Mouse (Mus musculus) adrenal gland, postnatal 4 days (tissue): ENCODE results near the gene Epop. TPM values are rescaled to one million over a fixed set of nuclear protein-coding genes. Genes with fewer than 3 reads are reported as not detected.

Experiments
- DNase-seq, 2 experiments: peaks; one replicate each; pipeline ENCODE4 v3.0.0; 2021 to 2022; ENCODE audit warnings: low spot score in 2 of 2, mixed read lengths in 2 of 2
- long read RNA-seq, 2 experiments: library from polyadenylated mRNA; stranded (forward); transcript quantifications; one replicate each; pipeline ENCODE4 v2.0.0; 2021
- total RNA-seq, 2 experiments: library from RNA; stranded (reverse); gene quantifications; 2 replicates each; pipeline ENCODE4 v1.2.3; 2021

Epop gene
- 1 to 10 TPM; 4.2 to 4.7 TPM for total RNA-seq
- long read RNA-seq, experiment 1, partial matches to known transcripts, result 0 of 3 reads
- long read RNA-seq, experiment 1, other reads (novel, unspliced or antisense), result 0 of 3 reads
- long read RNA-seq, experiment 2, transcript Epop-201 (1 exons, 2,314 nt), result major isoform, 19 of 20 reads
- long read RNA-seq, experiment 2, partial matches to known transcripts, result 0 of 20 reads
- long read RNA-seq, experiment 2, other reads (novel, unspliced or antisense), result 1 of 20 reads

DNA sequence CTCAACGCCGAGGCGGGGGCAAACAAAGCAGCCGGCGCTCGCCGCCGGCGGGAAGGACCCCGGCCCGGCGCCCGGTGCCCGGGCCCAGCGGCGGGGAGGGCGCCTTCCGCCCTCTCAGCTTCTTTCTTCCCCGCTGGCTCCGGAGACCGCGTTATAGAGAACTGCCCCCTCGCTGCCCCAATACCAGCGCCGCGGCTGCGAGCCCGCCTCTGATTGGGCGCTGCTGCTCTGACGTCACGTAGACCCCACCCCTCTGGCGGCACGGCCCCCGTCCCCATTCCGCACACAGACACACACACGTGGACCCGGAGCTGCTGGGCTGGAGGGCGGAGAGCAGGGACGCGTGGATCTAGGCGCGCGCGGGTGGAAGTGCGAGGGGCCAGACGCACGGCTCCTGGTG lies at the start of gene Epop:
TSS of gene Epop (minus strand) at position 127 of the 400 bp plus-strand sequence.
- DNase-seq, result peak; percentile 70 to 74

DNA sequence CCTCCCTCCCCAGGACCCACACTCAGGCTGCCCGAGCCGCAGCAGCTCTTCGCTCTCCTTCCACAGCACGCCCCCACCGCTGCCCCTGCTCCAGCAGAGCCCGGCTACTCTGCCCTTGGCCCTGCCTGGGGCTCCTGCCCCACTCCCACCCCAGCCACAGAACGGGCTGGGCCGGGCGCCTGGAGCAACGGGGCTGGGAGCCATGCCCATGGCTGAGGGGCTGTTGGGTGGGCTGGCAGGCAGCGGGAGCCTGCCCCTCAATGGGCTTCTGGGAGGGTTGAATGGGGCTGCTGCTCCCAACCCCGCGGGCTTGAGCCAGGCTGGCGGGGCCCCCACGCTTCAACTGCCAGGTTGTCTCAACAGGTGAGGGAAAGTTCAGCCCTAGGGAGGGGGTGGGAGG lies 48.8 kb upstream of the Epop start:
- no peak for DNase-seq

DNA sequence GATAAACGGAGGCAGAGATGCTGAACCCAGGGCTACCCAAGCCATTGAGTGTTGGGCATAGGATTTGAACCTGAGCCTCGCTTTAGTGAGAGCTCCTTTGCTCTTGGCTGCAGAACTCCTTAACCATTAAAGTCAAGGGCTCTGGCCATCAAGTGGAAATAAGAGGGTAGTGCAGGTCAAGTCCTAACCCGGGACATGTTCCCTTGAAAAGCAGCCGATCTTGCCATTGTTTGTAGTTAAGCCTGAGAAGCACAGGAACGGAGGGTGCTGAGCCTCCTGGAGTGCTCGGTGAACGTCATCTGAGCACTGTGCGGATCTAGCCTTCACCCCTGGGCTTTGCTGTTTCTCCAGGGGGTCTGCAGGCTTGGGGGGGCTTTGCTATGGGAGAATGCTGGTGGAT lies 48.3 kb upstream of the Epop start:
- DNase-seq, result no peak

DNA sequence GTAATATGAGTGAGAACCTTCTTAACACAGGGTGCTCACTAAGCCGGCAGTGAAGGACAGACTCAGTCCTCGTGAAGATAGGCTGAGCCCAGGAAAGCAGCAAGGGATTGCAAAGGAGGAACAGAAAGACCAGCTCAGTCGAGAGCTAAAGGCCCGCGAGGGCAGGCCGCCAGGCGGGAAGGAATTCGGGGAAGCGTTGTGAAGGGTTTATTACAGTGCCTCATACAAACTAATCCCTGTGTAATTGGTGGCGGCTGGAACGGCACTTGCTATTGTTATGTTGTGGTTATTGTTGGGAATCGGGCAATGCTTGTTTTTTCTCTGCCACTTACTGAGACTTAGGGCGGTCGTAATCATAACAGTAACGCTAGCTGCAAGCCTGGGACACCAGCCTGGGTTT lies 47.9 kb upstream of the Epop start:
- DNase-seq, result no peak

DNA sequence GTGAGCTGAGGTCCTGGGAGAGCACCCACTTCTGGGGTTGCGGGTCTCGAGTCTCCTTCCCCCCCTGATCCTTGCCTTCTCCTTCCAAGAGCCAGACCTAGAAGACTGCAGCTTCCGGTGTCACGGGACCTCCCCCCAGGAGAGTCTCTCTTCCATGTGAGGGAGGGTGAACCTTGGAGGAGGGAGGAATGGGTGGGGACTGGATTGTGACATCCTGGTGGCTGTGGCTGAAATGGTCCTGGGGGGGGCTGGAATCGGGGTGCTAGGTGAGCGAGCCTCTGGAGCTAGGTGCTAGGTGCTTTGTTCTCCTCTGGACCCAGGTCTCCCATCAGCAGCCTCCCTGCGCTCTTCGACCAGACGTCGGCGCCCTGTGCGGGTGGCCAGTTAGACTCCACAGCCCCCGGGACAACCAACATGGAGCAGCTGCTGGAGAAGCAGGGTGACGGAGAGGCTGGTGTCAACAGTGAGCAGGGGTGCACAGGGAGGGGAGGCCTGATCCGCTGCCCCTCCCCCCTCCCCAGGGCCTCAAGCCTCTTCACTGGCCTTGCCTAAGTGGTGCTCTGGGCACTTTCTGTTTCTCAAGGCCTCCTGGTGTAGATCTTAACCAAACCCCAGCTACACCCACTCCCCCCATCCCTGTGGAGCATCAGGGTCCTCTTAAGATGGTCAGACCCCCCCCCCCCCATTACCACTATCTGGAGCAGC lies 46.7 kb upstream of the Epop start:
- DNase-seq, result no peak

DNA sequence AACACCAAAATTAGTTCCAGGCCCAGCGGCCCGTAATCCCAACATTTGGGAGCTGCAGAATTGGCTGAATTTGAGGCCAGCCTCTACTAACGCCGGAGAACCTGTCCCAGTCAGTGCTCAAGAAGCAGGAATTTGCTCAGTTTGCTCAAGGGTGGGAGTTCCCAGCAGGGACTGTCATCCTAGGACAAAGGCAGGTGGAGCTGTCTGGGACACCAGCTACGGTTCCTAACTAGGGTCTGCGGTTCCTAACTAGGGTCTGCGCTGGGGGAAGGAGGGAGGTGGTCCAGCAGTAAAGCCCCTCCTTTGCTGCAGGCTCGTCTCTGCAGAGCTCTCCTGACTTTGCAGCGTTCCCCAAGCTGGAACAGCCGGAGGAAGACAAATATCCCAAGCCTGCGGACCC lies 43.6 kb upstream of the Epop start:
- no peak for DNase-seq

DNA sequence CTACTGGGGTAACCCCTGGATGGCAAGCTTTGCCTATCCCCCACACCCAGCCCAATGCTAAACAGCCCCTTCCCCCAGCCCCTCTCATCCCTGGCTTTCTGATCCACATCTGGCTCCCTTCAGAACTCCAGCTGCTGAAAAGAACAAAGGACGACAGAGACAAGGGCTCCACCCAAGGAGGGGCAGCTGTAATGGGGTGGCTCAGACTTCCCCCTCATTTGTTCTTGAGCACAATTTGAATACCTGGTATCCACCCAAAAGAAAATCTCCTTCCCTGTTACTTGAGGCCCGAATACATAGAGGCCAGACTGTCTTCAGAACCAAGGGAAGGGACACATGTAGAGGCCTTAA lies 41.6 kb upstream of the Epop start:
- DNase-seq, result no peak

DNA sequence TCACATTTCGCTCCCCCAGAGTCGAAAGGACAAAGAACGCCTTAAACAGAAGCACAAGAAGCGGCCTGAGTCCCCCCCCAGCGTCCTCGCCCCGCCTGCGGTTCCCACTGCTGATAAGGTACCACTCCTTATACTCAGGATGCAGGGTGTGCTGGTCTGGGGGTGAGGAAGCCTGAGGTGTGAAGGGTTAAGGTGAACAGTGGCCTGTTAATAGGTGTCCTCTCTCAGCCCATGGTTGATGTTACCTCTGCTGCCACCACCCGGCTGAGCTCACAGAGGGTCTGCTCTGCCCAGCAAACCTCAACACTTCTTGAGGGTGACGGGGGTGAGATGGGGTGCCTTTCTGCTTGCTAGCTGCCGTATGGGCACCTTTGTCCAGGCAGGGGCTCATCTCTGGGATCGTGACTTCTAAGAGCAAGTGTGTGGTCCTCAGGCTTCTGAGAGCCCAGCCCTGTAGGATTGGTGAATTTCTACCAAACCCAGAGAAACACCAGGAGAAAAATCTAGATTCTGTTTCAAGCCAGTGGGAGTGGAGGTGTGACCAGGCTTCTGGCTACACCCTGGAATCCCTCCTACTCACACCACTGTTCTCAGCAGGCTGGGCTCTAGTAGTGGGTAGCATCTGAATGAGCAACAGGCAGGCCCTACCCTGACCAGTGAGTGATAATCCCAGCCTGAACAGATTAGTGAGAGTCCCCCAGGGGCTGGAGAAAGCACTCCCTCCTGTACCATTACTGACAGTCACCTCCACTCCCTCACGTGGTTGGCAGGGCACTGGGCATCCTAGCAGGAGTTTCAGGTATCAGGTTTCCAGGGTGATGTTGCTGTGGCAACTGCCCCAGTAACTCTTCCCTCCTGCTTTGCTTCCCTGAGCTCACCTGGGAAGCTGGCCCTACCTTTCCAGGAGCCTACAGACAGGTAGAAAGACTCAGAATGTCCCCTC lies 41.0 kb upstream of the Epop start:
- no peak for DNase-seq

DNA sequence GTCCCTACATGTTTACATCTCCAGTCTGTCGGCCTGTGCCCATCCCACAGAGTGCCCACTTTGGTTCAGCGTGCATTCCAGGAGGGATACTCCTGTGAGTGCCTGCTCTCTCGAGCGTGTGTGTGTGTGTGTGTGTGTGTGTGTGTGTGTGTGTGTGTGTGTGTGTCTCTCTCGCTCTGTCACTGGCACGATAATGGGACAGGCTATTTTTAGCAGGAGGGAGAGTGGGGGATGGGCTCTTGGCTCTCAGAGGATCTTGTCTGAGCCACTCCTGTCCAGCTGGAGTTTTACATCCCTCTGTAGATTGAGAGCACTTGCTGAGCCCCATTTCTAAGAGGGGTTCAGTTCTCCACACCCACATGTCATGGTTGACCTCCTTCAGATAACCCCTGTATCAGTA lies 40.3 kb upstream of the Epop start:
- DNase-seq, result no peak

DNA sequence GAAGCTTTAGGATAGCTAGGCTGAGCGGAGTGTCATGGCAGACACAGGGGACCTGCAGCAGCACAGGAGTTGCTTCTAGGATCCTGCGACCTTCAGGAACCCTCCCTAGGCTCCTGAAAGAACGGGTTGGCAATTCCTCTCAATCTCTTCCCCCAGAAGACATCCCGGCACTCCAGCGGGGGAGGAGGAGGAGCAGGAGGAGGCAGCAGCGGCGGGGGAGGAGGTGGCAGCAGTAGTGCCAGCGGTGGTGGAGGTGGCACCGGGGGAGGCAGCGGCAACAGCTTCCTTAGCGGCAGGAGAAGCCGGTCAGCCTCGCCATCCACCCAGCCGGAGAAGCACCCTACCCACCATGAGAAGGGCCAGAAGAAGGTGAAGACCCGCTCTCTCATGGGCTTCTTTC lies 39.8 kb upstream of the Epop start:
- DNase-seq, result no peak

DNA sequence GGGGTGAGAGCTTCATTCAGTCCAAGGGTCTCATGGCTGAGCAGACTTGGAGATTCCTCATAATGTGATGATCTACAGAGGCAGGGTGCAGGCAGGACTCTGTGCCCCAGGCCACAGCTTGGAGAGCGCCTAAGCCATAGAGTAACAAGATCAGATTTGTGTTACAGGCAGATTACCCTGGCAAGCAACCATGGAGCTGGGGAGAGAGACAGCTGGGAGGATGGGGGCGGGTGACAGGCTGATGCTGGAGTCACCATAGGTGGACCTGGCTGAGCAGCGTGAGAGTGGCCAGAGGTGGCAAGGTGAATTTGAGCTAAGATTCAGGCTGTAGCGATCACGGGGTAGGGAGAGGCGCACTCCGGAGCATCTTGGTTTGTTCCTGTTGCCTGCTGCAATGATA lies 38.7 kb upstream of the Epop start:
- no peak for DNase-seq

DNA sequence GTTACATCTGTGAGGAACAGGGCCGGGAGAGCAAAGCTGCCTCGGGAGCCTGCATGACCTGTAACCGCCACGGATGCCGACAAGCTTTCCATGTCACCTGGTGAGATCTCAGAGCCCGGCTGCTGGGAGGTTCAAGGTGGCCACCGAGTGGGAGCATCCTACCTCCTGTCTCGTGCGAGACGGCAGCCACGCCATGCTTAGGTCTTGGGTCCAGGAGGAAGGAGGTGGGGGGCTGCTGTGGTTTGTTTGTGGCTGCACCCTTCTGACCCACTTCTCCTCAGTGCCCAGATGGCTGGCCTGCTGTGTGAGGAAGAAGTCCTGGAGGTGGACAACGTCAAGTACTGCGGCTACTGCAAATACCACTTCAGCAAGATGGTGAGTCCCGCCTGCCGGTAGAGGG lies 37.3 kb upstream of the Epop start:
- no peak for DNase-seq

DNA sequence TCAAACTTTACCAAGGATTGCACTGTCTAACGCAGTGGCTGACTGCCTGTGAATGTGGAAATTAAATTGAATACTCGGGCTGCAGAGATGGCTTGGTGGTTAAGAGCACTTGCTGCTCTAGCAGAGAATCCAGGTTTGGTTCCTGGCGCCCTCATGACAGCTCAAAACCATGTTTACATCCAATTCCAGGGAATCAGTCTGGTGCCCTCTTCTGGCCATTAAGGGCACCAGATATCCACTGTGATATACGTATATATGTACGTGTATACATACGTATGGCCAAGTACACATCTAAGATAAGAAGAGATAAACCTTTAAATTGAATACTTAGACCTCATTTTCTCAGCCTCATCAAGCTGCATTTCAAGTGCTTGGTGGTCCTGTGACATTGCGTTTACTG lies 36.7 kb upstream of the Epop start:
- no peak for DNase-seq

DNA sequence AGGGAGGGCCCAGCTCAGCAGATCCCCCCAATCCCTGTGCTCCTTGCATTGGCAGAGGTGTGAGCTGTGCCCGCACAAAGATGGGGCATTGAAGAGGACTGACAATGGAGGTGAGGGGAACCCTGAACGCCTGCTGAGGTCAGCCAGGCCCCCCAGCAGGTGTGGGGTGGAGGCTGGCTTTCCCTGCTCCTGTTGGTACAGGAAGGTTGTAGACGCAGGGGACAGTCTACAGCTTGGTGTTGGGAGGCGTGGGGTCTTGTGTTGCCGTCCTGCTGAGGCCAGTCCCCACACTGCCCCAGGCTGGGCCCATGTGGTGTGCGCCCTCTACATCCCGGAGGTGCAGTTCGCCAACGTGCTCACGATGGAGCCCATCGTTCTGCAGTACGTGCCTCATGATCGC lies 35.9 kb upstream of the Epop start:
- DNase-seq, result no peak

DNA sequence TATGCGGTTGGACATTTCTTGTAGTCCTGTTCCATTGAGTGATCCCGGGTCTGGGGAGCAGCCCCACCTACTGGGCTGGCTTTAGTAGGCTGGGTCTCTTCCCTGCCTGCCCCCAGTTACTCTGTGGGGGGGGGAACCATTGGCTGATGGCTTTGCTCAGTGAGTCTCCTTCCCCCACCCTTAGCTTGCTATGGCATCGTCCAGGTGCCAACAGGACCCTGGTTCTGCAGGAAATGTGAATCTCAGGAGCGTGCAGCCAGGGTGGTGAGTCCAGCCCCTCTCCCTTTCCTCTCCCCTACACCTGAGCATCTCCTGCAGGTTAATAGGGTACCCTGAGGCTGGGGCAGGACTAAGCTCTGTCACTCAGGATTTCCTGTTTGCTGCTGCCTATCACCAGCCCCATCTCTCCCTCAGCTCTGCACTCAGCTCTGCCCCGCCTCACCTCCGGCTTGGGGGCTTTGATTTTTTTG lies 35.3 kb upstream of the Epop start:
- no peak for DNase-seq

DNA sequence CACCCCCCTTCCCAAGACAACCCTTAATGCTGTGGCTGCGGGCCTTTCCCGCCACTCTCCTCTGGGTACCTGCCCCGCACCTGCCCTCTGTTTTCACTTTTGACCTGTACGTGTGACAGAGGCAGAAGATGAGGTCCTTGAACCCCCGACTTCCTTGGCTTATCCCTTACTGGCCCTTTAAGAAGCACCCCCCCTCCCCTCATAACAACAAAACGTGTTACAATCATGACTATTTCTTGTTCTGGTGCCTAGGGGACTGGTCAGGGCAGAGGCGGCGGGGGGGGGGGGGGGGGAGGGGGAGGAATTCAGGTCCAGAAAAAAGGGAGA lies 34.8 kb upstream of the Epop start:
- no peak for DNase-seq

DNA sequence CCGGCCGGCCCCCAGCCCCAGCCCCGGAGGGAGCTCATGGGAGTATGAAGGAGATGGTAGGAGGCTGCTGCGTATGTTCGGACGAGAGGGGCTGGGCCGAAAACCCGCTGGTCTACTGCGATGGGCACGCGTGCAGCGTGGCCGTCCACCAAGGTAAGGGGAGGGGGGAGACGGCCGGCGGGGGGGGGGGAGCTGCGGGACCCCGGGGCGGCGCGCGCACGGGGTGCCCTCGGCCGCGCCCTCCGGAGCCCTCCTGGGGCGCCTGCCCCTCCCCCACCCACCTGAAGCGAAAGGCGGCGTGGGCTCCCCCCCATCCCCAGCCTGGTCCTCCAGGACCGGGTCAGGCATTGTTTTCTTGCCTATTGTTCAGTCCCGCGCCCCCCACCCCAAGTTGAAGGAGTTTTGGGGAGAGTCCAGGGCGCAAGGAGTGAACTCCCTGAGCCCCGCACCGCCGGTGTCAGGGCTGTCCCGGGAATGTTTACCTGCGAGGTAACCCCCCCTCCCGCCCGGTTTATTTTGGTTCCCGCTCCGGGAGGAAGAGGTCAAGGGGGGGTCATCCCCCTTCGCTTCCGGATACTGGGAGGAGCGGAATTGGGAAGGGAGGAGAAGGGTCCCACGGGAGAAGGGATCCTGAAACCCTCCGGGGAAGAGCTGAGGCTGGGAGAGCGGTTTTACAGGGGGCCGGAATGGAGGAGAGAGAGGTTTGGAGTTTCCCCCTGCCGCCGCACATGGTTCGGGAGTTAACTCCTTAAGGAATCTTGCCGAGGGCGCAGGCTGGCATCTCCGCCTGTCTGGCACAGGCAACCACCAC lies 34.2 kb upstream of the Epop start:
- no peak for DNase-seq

DNA sequence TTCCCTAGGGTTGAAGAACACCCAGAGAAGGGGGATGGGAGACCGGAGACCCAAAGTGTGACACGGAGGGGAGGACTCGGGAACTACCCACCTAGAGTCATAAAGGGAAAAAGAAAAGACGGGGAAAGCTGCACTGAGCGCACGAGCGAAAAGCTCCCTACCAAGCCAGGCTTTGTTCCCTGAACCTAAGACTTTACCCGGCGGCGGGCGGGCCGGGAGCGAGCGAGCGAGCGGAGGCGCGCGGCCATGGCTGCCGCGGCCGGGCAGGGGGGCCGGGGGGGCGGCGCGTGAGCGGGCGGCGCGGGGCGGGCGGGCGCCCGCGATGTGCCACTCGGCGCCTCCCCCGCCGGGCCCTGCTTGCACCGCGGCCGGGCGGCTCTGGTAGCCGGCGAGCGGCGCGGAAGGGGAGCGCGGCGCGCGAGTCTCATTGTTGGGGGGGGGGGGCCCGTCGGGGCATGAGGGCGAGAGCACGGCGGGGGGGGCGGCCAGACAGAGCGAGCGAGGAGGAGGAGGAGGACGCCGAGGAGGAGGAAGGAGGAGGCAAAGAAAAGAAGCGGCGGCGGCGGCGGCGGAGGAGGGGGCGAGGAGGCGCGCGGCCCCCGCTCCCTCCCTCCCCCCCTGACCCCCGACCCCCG lies 33.5 kb upstream of the Epop start, which contains the start of gene Mllt6:
TSS of gene Mllt6 (plus strand) at position 522 of the 635 bp plus-strand sequence.
- DNase-seq, result peak in 1 of 2 experiments; percentile 62

DNA sequence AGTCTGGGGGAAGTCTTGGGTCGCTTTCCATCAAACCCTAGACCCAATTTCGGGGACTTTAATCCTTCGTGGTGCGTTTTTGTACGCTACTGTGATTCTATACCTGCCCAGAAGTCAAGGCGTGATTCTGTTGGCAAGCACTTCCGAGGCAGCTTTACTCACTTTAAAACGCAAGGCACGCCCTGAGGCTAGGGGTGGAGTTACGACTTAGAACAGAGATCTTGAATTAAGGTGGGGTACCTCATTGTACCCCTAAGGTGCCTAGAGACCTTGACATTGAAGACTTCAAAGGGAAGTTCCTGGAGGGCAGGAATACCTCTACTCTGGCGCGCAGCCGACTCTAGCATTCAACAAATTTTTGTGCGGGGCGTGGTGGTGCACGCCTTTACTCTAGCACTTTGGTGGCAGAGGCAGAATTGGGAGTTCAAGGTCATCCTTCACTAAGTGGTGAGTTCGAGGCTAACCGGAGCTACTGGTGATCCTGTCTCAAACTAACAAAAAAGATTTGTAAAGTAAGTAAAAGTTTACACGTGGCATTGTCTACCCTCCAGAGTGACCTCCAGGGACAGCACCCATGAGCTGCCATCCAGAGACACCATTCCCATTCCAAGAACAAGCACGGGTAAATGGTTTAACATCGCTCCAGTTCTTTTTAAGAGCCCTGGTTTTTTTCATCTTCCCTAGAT lies 32.8 kb upstream of the Epop start:
- DNase-seq, result no peak

DNA sequence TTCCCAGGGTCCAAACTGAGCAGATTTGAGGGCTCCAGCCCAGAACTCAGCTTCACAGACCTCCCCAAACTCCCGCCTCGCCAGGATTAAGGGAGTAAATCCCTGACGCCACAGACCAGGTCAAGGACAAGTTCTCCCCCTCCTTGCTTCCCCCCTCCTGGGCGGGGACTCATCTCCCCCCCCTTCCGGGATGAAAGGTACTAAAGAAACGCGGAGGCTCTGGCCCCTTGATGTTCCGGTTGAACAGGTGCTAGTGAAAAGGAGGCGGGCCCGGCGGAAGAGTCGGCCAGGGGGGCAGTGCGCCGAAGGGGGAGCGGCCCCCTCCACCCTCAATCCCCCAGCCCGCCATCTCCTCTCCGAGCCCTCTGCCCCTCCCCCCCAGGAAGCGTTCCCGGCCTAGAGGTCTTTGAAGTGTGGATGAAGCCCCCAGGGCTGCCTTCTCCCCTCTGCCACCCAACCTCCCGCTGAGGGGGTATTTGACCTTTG lies 32.2 kb upstream of the Epop start:
- no peak for DNase-seq
